Mouse (Mus musculus) activated CD4-positive, CD25-positive, alpha-beta regulatory T cell, adult 4 months (primary cell): ENCODE measurements at regions not wholly inside any gene's neighbourhood (a gene's known extent, or its start where the extent isn't known, plus 50 kb on each side); places are given as distances from the start of the nearest gene placed in this dataset.

Experiments
- ATAC-seq: one replicate; pipeline ENCODE4 v1.8.0; 2017

DNA sequence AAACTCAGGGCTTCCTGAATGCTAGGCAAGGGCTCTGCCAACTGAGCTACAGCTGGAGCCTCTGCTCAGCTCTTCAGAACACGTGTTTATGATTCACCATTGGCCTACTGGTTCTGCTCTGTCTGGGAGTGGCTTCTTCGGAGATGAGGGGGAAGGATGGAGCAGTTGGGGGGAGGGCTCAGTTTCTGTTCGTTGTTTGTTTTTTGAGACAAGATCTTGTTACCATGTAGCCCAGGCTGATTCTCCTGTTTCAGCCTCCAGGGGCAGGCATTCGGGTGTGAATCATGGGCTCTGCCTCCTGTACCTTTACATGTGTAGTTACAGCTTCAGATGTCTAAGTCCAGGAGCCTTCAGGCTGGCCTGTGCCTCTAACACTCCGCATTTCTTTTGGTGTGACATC is 285.3 kb upstream of the Gadl1 start:
- ATAC-seq, result peak; percentile 95

- no peak for ATAC-seq
These were observed 284.3 kb upstream of the Gadl1 start for GRCm38 (mm10) chr9:115624721-115625496.

DNA sequence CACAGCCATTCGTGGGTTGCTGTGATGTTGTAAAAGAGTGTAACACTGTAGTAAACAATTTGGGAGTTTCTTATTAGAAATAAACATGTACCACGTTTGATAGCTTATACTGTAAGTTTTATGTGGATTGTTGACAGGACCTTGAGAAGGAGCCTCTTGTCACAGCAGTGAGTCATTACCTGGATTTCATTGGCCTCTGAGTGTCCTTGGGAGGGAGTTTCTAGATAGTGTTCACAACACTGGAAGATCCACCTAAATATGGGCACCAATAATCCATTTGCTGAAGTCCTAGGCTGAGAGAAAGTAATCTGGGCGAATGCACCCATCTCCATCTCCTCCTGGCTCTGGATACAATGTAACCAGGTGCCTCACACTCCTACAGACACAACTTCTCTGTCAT is 281.7 kb upstream of the Gadl1 start:
- no peak for ATAC-seq

GRCm38 (mm10) chr9:115637114-115637513 is 272.1 kb upstream of the Gadl1 start:
- ATAC-seq, result no peak

GRCm38 (mm10) chr9:115640781-115641180 is 268.5 kb upstream of the Gadl1 start:
- ATAC-seq, result no peak

- ATAC-seq, result no peak
These were observed 267.2 kb upstream of the Gadl1 start for GRCm38 (mm10) chr9:115642032-115642431.

- no peak for ATAC-seq
These were observed 264.3 kb upstream of the Gadl1 start for GRCm38 (mm10) chr9:115644953-115645352.

DNA sequence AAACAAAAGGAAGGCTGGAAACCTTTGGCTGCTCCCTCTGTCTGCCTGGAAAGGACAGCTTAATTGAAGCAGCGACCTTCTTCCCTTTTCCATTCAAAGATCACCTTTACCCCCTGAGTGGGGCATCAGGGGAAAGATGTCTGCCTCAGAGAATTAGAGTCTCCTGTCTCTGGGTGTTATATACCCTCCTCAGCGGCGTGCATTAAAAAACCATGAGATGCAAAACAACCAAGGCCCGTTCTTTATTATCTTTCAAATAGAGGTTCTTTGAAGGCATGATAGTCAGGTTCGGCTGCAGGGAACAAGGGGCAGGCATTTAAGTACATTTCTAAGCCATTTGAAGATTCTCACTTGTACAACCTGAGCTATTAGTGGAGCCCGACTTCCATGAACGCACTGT is 263.0 kb upstream of the Gadl1 start:
- ATAC-seq, result no peak

DNA sequence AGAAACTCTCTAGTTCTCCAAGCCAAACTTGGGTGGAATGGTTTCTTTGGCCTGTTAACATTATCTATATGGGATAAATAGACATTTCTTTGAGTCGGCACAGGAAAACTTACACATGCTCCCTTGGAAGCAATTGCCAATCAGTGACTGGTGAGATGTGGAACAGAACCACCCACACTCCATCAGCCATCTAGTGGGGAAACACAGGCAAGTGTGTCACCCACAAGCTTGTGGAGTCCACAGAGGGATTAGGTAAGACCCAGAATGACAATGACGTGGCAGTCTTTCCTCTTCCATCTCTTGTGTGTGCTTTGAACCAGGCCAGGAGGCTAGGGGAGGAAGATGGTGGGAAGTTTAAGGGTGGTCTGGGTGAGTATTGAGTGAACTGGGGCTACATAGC is 257.5 kb upstream of the Gadl1 start:
- no peak for ATAC-seq

- no peak for ATAC-seq
These were observed 256.1 kb upstream of the Gadl1 start for GRCm38 (mm10) chr9:115653116-115653515.

DNA sequence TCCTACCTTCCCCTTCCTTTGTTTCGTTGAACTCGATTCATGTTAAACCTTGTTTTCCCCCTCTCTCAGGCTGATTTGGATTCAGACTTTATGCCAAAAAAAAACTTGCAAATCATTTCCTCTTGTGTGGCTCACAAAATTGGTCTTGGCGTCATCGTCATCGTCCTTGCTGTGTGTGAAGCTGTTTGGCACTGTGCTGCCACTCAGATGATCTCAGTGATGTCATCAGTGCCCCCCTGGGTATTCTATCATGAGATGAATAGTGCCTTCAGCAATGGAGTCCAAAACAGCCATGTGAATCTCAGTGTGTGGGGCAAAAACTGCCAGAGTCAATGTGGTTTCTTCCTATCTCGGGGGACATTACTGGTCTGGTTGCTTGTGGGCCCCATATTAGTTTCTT is 254.3 kb upstream of the Gadl1 start:
- ATAC-seq, result no peak

- no peak for ATAC-seq
These were observed 252.7 kb upstream of the Gadl1 start for GRCm38 (mm10) chr9:115656538-115656937.

- no peak for ATAC-seq
These were observed 252.1 kb upstream of the Gadl1 start for GRCm38 (mm10) chr9:115656994-115657713.

GRCm38 (mm10) chr9:115658477-115658876 is 250.8 kb upstream of the Gadl1 start:
- ATAC-seq, result no peak

DNA sequence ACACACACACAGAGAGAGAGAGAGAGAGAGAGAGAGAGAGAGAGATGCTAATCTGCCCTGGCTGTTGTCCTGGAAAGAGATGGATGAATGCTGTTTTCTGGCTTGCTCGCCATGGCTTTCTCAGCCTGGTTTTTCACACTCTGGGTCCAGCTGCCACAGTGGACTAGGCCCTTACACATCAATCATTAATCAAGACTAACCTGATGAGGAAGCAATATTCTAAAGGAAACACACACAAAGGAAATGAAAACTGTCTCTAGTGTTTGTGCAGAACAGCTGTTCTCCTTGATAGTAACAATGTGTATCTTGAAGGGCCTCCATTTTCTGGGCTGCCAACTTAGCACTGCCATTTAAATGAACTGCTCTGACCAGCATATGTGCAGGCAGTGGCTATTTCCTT is 248.9 kb upstream of the Gadl1 start:
- ATAC-seq, result no peak

GRCm38 (mm10) chr9:115661834-115662425 is 247.3 kb upstream of the Gadl1 start:
- ATAC-seq, result no peak

GRCm38 (mm10) chr9:115665337-115666004 is 243.8 kb upstream of the Gadl1 start:
- no peak for ATAC-seq

GRCm38 (mm10) chr9:115666530-115666929 is 242.7 kb upstream of the Gadl1 start:
- no peak for ATAC-seq

GRCm38 (mm10) chr9:115680703-115681576 is 228.3 kb upstream of the Gadl1 start:
- no peak for ATAC-seq

DNA sequence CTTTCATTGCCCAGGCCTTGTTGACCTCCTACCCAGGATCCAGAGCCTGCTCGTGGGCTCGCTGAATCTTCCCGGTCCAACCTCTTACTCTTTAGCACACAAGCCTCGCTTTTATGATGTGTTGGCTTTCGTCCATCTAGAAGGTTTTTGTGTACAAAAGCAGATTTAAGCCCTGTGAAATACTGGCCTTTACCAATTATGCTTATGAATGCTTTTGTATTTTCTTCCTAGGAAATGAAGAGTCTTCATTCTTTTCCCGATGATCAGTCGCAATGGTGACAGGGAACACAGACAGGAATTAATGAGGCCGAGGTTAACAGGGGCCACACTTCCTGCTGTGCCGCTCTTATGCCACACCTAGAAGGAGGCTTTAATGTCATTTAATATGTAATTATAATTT is 227.4 kb upstream of the Gadl1 start:
- ATAC-seq, result no peak

GRCm38 (mm10) chr9:115683951-115684350 is 225.3 kb upstream of the Gadl1 start:
- ATAC-seq, result no peak

- ATAC-seq, result no peak
These were observed 222.7 kb upstream of the Gadl1 start for GRCm38 (mm10) chr9:115686605-115687004.
